Mouse (Mus musculus) neural tube, embryonic 11.5 days (tissue): ENCODE results near the gene Rsad2. TPM values are rescaled to one million over a fixed set of nuclear protein-coding genes. Genes with fewer than 3 reads are reported as not detected.

ENCODE experiments used
- ATAC-seq: fragments of 200-750 bp; cut with Nextera tagmentation; 2 replicates; pipeline ENCODE4 v1.8.0; 2017; ENCODE audit warnings: moderate number of reproducible peaks, mild to moderate bottlenecking, moderate TSS enrichment, moderate library complexity; ENCODE audit not compliant: insufficient read depth, low FRiP score, low TSS enrichment
- DNase-seq: peaks from one replicate; pipeline ENCODE4 v3.0.0-alpha.2; 2015; ENCODE audit warnings: low spot score
- H3K27ac ChIP-seq: fragments of 300-500 bp; sonication (generic); 2 replicates; pipeline ENCODE4 v1.5.1; 2014; ENCODE audit warnings: low read depth, mild to moderate bottlenecking, low read length
- H3K27me3 ChIP-seq: fragments of 300-500 bp; sonication (generic); 2 replicates; pipeline ENCODE4 v1.6.1; 2014; ENCODE audit warnings: mild to moderate bottlenecking, low read length, mixed read lengths; ENCODE audit not compliant: control insufficient read depth, insufficient read depth
- H3K36me3 ChIP-seq: fragments of 300-500 bp; sonication (generic); 2 replicates; pipeline ENCODE4 v1.6.1; 2014; ENCODE audit warnings: mild to moderate bottlenecking, low read length, moderate library complexity, mixed read lengths; ENCODE audit not compliant: control insufficient read depth, insufficient read depth
- H3K4me1 ChIP-seq: fragments of 300-500 bp; sonication (generic); 2 replicates; pipeline ENCODE4 v1.6.1; 2014; ENCODE audit warnings: low read length, mixed read lengths; ENCODE audit not compliant: control insufficient read depth, insufficient read depth
- H3K4me2 ChIP-seq: fragments of 300-500 bp; sonication (generic); 2 replicates; pipeline ENCODE4 v1.6.1; 2014; ENCODE audit warnings: low read depth, mild to moderate bottlenecking, moderate library complexity
- H3K4me3 ChIP-seq: fragments of 300-500 bp; sonication (generic); 2 replicates; pipeline ENCODE4 v1.5.1; 2014; ENCODE audit warnings: low read depth, low read length
- H3K9ac ChIP-seq: fragments of 300-500 bp; sonication (generic); 2 replicates; pipeline ENCODE4 v1.6.1; 2014; ENCODE audit warnings: mild to moderate bottlenecking, low read length
- H3K9me3 ChIP-seq: fragments of 300-500 bp; sonication (generic); 2 replicates; pipeline ENCODE4 v1.6.1; 2016; ENCODE audit warnings: low read length; ENCODE audit not compliant: control insufficient read depth
- WGBS: fragments of 180-500 bp; shearing (Covaris S2); extraction: QIAGEN DNeasy Blood & Tissue Kit; methylation state at CpG from one replicate; pipeline ENCODE4 v1.1.7; 2014; 5-methylcytosine and 5-hydroxymethylcytosine counted together
- polyA plus RNA-seq: library from polyadenylated mRNA; unstranded; fragments of >200 nt; fragmentation: Nextera tagmentation; extraction: Ambion mirVana; gene quantifications from 2 replicates; pipeline ENCODE4 v1.2.1, GENCODE M21; 2014

The Rsad2 gene
- polyA plus RNA-seq, 1 experiment from 2014 or later: 0.42 TPM

DNA sequence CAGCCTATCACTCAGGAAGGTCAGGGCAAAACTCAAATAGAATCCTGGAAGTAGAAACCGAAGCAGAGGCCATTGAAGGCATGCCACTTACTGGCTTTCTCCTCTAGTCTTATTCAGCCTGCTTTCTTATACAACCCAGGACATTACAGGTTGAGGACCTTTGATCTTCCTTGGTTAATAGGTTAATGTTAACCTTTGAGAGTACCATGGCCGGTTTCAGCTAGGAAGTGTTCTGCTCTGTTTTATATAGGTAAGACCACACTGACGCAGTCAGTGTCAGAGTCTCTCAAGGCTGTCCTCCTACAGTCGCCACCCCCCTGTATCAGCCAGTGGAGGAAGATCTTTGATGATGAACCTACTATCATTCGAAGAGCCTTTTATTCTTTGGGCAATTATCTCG is 17.5 kb upstream of the Rsad2 start:
- Histone ChIP-seq H3K27ac (no peak overlapping the region), H3K9ac (no peak overlapping the region), H3K4me2 (no peak overlapping the region), H3K4me3 (no peak overlapping the region), H3K36me3 (no peaks in the 10 kb centered on the region), H3K9me3 (no peaks in the 10 kb centered on the region), H3K27me3 (no peaks in the 10 kb centered on the region), H3K4me1 (no peaks in the 10 kb centered on the region; the same call in 1 of the 2 replicates)
- 88% methylated on average over 6 of the region's 6 CpGs for WGBS
- no peak for ATAC-seq
- no peak for DNase-seq

GRCm38 (mm10) chr12:26472770-26473481 is 16.7 kb upstream of the Rsad2 start:
- no peaks in the 10 kb centered on the region for H3K36me3 ChIP-seq
- H3K4me3 ChIP-seq: no peak overlapping the region
- no peak for DNase-seq
- ATAC-seq: no peak
- H3K4me1 ChIP-seq: no peaks in the 10 kb centered on the region; the same call in 1 of the 2 replicates
- no peaks in the 10 kb centered on the region for H3K9me3 ChIP-seq
- H3K27ac ChIP-seq: no peak overlapping the region
- no peak overlapping the region for H3K4me2 ChIP-seq
- 88% methylated on average over 3 of the region's 3 CpGs for WGBS
- no peaks in the 10 kb centered on the region for H3K27me3 ChIP-seq
- H3K9ac ChIP-seq: no peak overlapping the region

DNA sequence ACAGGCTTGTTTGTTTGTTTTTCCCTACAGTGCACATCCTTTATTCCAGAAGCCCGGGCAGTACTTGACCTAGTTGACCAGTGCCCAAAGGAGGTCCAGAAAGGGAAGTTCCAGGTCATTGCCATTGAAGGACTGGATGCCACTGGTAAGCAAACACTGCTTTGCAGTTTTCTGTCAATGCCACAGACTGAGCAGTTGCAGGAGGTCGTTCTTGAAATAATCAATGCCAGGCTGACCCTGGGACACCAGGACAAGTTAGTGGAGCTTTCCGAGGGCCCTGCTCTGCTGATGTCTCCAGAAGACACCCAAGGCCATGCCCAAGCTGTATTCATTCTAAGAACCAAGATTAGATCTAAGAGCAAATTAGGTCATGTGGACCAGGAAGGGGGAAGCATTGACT is 15.1 kb upstream of the Rsad2 start:
- DNase-seq: no peak
- no peaks in the 10 kb centered on the region; the same call in 1 of the 2 replicates for H3K4me1 ChIP-seq
- no peak overlapping the region for H3K27ac ChIP-seq
- H3K4me2 ChIP-seq: no peak overlapping the region
- H3K36me3 ChIP-seq: no peaks in the 10 kb centered on the region
- H3K27me3 ChIP-seq: no peaks in the 10 kb centered on the region
- WGBS: 66% methylated on average over 3 of the region's 3 CpGs
- no peak overlapping the region for H3K4me3 ChIP-seq
- no peaks in the 10 kb centered on the region for H3K9me3 ChIP-seq
- no peak overlapping the region for H3K9ac ChIP-seq
- no peak for ATAC-seq

DNA sequence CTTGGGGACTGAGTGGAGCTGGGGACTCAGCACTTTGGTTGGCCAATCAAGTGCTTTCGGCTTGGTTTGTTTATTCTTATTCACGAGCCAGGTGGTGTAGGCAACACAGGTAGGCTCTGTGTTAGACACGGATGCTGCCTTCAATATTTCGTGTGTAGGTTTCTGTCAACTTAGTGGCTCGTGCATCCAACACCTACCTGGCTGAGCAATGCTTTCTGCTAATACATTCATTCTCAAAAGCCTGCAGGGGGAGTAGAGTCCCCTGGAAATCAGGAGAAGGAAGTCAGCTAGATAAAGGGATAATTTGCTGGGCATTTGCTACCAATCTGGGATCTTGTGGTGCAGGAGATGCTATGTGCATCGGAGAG is 13.8 kb upstream of the Rsad2 start:
- Histone ChIP-seq H3K4me1 (no peaks in the 10 kb centered on the region; the same call in 1 of the 2 replicates), H3K27me3 (no peaks in the 10 kb centered on the region), H3K9me3 (no peaks in the 10 kb centered on the region), H3K4me3 (peak overlapping the region; percentile 61), H3K27ac (no peak overlapping the region), H3K9ac (peak overlapping the region; percentile 84), H3K36me3 (no peaks in the 10 kb centered on the region), H3K4me2 (peak overlapping the region; percentile 98)
- no peak for DNase-seq
- 31% methylated on average over 6 of the region's 6 CpGs for WGBS
- no peak for ATAC-seq

GRCm38 (mm10) chr12:26469098-26470041 is 13.1 kb upstream of the Rsad2 start, which contains the start of gene Cmpk2:
Cmpk2 (plus strand) TSS chr12:26469204.
- DNase-seq (peak; percentile 84), ATAC-seq (peak; percentile 80)
- WGBS: under 1% methylated on average over 69 of the region's 69 CpGs

DNA sequence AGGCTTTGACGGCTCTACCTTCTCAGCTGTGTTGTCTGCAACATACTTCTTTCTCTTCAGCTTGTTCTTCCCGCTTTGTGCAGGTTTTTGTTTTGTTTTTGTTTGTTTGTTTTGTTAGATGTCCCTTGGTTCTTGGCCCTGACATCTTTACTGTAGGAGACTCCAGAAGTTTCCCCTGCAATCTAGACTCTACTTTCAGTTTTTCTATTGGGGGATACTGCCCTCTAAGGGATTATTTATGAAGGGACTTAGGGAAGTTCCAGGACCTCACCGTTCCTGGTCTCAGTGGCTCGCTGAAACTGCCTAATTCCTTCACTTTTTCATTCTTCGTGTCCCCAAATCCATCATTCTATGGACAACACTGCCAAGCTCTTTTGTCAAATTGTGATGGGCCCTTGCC is 9.3 kb upstream of the Rsad2 start:
- H3K9me3 ChIP-seq: no peaks in the 10 kb centered on the region
- no peaks in the 10 kb centered on the region for H3K36me3 ChIP-seq
- DNase-seq (no peak), ATAC-seq (no peak)
- no peak overlapping the region for H3K9ac ChIP-seq
- H3K27me3 ChIP-seq: no peaks in the 10 kb centered on the region
- H3K4me2 ChIP-seq: no peak overlapping the region
- no peaks in the 10 kb centered on the region; the same call in 1 of the 2 replicates for H3K4me1 ChIP-seq
- no peak overlapping the region for H3K27ac ChIP-seq
- WGBS: 61% methylated on average over 5 of the region's 5 CpGs
- H3K4me3 ChIP-seq: no peak overlapping the region

More at GRCm38 (mm10) chr12:26469098-26470041, 13.1 kb upstream of the Rsad2 start, which contains the start of gene Cmpk2:
- Histone ChIP-seq H3K27me3 (no peaks in the 10 kb centered on the region), H3K9me3 (no peaks in the 10 kb centered on the region), H3K36me3 (no peaks in the 10 kb centered on the region), H3K27ac (peak within 1 kb of the TSS; percentile 72), H3K4me3 (peak within 1 kb of the TSS; percentile 61), H3K4me2 (peak within 1 kb of the TSS; percentile 98), H3K9ac (peak within 1 kb of the TSS; percentile 84), H3K4me1 (no peaks in the 10 kb centered on the region; the same call in 1 of the 2 replicates)

GRCm38 (mm10) chr12:26460091-26460490 is 3.8 kb upstream of the Rsad2 start:
- ATAC-seq: no peak

GRCm38 (mm10) chr12:26454682-26455081 is 1.6 kb downstream of the Rsad2 start:
- Histone ChIP-seq H3K27ac (no peak overlapping the region), H3K27me3 (no peaks in the 10 kb centered on the region), H3K4me1 (no peaks in the 10 kb centered on the region), H3K9me3 (no peaks in the 10 kb centered on the region), H3K9ac (no peak overlapping the region), H3K4me3 (no peak overlapping the region), H3K4me2 (no peak overlapping the region), H3K36me3 (no peaks in the 10 kb centered on the region)
- DNase-seq (no peak), ATAC-seq (no peak)
- WGBS: 75% methylated on average over 5 of the region's 5 CpGs

More at GRCm38 (mm10) chr12:26460091-26460490, 3.8 kb upstream of the Rsad2 start:
- Histone ChIP-seq H3K27ac (no peak overlapping the region), H3K36me3 (no peaks in the 10 kb centered on the region), H3K4me2 (no peak overlapping the region), H3K9me3 (no peaks in the 10 kb centered on the region), H3K27me3 (no peaks in the 10 kb centered on the region), H3K4me1 (no peaks in the 10 kb centered on the region), H3K4me3 (no peak overlapping the region), H3K9ac (no peak overlapping the region)
- 71% methylated on average over 2 of the region's 2 CpGs for WGBS
- DNase-seq: no peak
